Mouse (Mus musculus): Measurements from ENCODE around the gene Cpvl. TPM values are rescaled to one million over a fixed set of nuclear protein-coding genes. Genes with fewer than 3 reads are reported as not detected.

The Cpvl gene
- polyA plus RNA-seq (2012; rRNA removed): 0.04 and 0.22 TPM in 2 replicates

DNA sequence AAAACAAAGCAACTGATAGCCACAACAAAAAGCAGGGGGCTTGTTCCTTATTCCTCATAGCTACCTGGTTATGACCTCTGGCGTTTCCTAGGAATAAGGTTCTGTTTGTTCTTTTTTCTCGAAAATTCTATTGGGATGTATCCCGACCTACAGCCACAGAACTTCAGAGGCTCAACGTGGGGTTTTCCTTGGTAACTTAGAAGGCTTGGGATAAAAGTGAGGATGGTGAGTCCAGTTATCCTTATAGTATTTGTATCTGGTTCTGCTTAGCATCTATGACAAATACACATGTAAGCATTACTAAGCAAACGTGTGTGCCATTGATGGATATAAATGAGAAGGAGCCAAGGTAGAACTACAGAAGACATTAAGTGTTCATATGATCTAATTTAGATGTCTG is at the start of gene Cpvl:
Gene Cpvl, minus strand, starts transcription at position 101 of the 400 bp plus-strand sequence.

Other genes with a start within 250 kb of the Cpvl start
- gene Tril, start 157.8 kb downstream of the Cpvl start, polyA plus RNA-seq (2012; rRNA removed): 12.4 and 25.2 TPM in 2 replicates
- 13.4 and 13.5 TPM in 2 replicates for gene Chn2, start 60.9 kb upstream of the Cpvl start, polyA plus RNA-seq (2012; rRNA removed)